Comparison of ENCODE assay signal across 8 mouse cellular contexts in the genomic region with DNA sequence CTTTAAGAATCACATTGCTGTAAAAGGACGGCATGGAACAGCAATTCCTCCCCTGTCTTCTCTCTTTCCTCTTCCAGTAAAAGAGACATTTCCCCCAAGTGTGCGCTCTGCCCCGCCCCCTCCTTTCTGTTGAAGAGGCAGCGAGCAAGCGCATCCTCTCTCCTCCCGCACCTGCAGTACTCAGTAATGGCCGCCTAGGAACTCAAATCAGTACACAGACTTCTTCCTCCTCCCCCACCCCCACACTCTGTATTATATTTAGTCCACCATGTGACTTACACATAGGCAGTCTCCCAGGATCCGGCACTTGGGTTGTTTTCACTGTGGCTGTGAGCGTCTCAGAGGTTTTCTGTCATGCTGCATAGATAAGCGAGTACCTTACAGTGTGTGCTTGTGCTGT. TPM values are rescaled to one million over a fixed set of nuclear protein-coding genes. Genes with fewer than 3 reads are reported as not detected.
DNase-seq lines count a peak whose midpoint lies in the region; ATAC-seq and TF ChIP-seq lines count a peak whose summit lies in the region.

No protein-coding gene starts in this region.

- H3K36me3 ChIP-seq in spleen, adult 2 months (ENCODE audit: control insufficient read depth, insufficient read depth, low read length): no peaks in the 10 kb centered on the region
- H3K36me3 ChIP-seq in heart, embryonic 11.5 days (ENCODE audit: control insufficient read depth, insufficient read depth, low read length): no peaks in the 10 kb centered on the region
- H3K36me3 ChIP-seq in midbrain, embryonic 14.5 days (ENCODE audit: control insufficient read depth, insufficient read depth, low read length): no peaks in the 10 kb centered on the region

- peak; percentile 37 to 43 for DNase-seq in spleen, adult 2 months (ENCODE audit: low read depth in 1 of 2, low spot score in 2 of 2)
- no peak for DNase-seq in spleen, postnatal 14 days (ENCODE audit: low spot score in 2 of 2)
- DNase-seq in layer of hippocampus, adult 8-10 months (ENCODE audit: low spot score in 2 of 2): peak; percentile 70 to 79
- DNase-seq in midbrain, embryonic 14.5 days: peak; percentile 87
- DNase-seq in thymus, postnatal 0 days (ENCODE audit: low spot score): peak; percentile 86
- no peak for DNase-seq in adipocyte (ENCODE audit: low spot score)

- no peak overlapping the region for H3K9ac ChIP-seq in heart, embryonic 11.5 days (ENCODE audit: low read depth, low read length)
- H3K9ac ChIP-seq in midbrain, embryonic 14.5 days (replicated peaks; ENCODE audit: low read length): no peak overlapping the region; the same call in 1 of the 2 replicates

- 2% methylated on average over 10 of the region's 10 CpGs for WGBS in spleen, adult 2 months
- 18% methylated on average over 10 of the region's 10 CpGs for WGBS in heart, embryonic 11.5 days (ENCODE audit: insufficient replicate concordance)
- 11% methylated on average over 10 of the region's 10 CpGs for WGBS in midbrain, embryonic 14.5 days

- peak; percentile 57; the same call in 1 of the 2 replicates for ATAC-seq in common myeloid progenitor, adult 5-6 weeks (replicated peaks; ENCODE audit: low read depth, poor library complexity, severe bottlenecking)
- ATAC-seq in heart, embryonic 11.5 days (replicated peaks; ENCODE audit: insufficient number of reproducible peaks, low FRiP score, low TSS enrichment): 0 out of 2 replicates have a peak, but pooled peaks have one; percentile 61
- peak; percentile 53; the same call in 1 of the 2 replicates for ATAC-seq in midbrain, embryonic 14.5 days (ENCODE audit: low FRiP score, low TSS enrichment)

- no peak overlapping the region for H3K27ac ChIP-seq in spleen, adult 2 months (ENCODE audit: insufficient read depth, low read length)
- H3K27ac ChIP-seq in heart, embryonic 11.5 days (ENCODE audit: low read depth, low read length): peak overlapping the region; percentile 71
- peak overlapping the region; percentile 39 for H3K27ac ChIP-seq in midbrain, embryonic 14.5 days (replicated peaks; ENCODE audit: low read depth, low read length)

- peak overlapping the region; percentile 53 for H3K4me2 ChIP-seq in heart, embryonic 11.5 days
- H3K4me2 ChIP-seq in midbrain, embryonic 14.5 days (ENCODE audit: low read length): peak overlapping the region; percentile 38

- H3K9me3 ChIP-seq in heart, embryonic 11.5 days (replicated peaks; ENCODE audit: control insufficient read depth, low read length): no peaks in the 10 kb centered on the region
- H3K9me3 ChIP-seq in midbrain, embryonic 14.5 days (ENCODE audit: control insufficient read depth, low read length): no peaks in the 10 kb centered on the region

- TF ChIP-seq CTCF in spleen, adult 2 months (IDR thresholded peaks at IDR 0.05; ENCODE audit: extremely low read depth, insufficient read depth, insufficient read length, insufficient replicate concordance): no peak

- no peak overlapping the region for H3K4me3 ChIP-seq in spleen, adult 2 months (ENCODE audit: extremely low read depth, insufficient read depth, insufficient read length)
- peak overlapping the region; percentile 25; the same call in 1 of the 2 replicates for H3K4me3 ChIP-seq in heart, embryonic 11.5 days (ENCODE audit: low read depth, low read length)
- peak overlapping the region; percentile 7; the same call in 1 of the 2 replicates for H3K4me3 ChIP-seq in midbrain, embryonic 14.5 days (replicated peaks; ENCODE audit: low read depth, low read length)

- H3K4me1 ChIP-seq in spleen, adult 2 months (ENCODE audit: control insufficient read depth, insufficient read depth, insufficient read length): no peaks in the 10 kb centered on the region; the same call in 1 of the 2 replicates
- peaks cover 5% of the 10 kb centered on the region for H3K4me1 ChIP-seq in heart, embryonic 11.5 days (ENCODE audit: control insufficient read depth, insufficient read depth, low read length)
- H3K4me1 ChIP-seq in midbrain, embryonic 14.5 days (ENCODE audit: control insufficient read depth, insufficient read depth, low read length): peaks cover 13% of the 10 kb centered on the region; the same call in 1 of the 2 replicates

- H3K27me3 ChIP-seq in spleen, adult 2 months (ENCODE audit: control insufficient read depth, insufficient read depth, low read length): no peaks in the 10 kb centered on the region
- H3K27me3 ChIP-seq in heart, embryonic 11.5 days (ENCODE audit: control insufficient read depth, insufficient read depth, low read length): no peaks in the 10 kb centered on the region
- 0 out of 2 replicates have a peak, but pooled peaks cover 5% of the 10 kb centered on the region for H3K27me3 ChIP-seq in midbrain, embryonic 14.5 days (ENCODE audit: control insufficient read depth, insufficient read depth, low read length)

- TF ChIP-seq POLR2A in spleen, adult 2 months (IDR thresholded peaks at IDR 0.05; ENCODE audit: low read depth, low read length): no peak

RNA-seq across cellular contexts. Expression of a gene that starts 29.4 kb away (rescaled TPM):
- polyA plus RNA-seq in spleen, adult 2 months (2012; rRNA removed): 0.02 and 0.04 TPM in 2 replicates
- total RNA-seq in common myeloid progenitor, adult 5-6 weeks (2017): 0.14 TPM in 1 of 2 replicates, not detected in the other
- polyA plus RNA-seq in heart, embryonic 11.5 days (2014; fragmentation: Nextera tagmentation; extraction: Ambion mirVana): 0.13 and 0.17 TPM in 2 replicates
- total RNA-seq in layer of hippocampus, adult 8-10 months (2022): 1 to 10 TPM; 1.6 to 2.0 (median 1.8) TPM
- 0.37 and 0.49 TPM in 2 replicates for polyA plus RNA-seq in midbrain, embryonic 14.5 days (2014; fragmentation: Nextera tagmentation; extraction: Ambion mirVana)
- polyA plus RNA-seq in thymus, postnatal 0 days (2015; fragmentation: Nextera tagmentation; extraction: Ambion mirVana): not detected in 2 replicates

RNA-seq across cellular contexts. Expression of a gene that starts 57.3 kb away (rescaled TPM):
- polyA plus RNA-seq in spleen, adult 2 months (2012; rRNA removed): 9.2 and 10.9 TPM in 2 replicates
- total RNA-seq in common myeloid progenitor, adult 5-6 weeks (2017): 20.3 and 26.5 TPM in 2 replicates
- 10.1 and 13.1 TPM in 2 replicates for polyA plus RNA-seq in heart, embryonic 11.5 days (2014; fragmentation: Nextera tagmentation; extraction: Ambion mirVana)
- 10 to 100 TPM; 12.4 to 17.2 (median 15.5) TPM for total RNA-seq in layer of hippocampus, adult 8-10 months (2022)
- polyA plus RNA-seq in midbrain, embryonic 14.5 days (2014; fragmentation: Nextera tagmentation; extraction: Ambion mirVana): 14.9 and 18.6 TPM in 2 replicates
- 22.4 and 22.8 TPM in 2 replicates for polyA plus RNA-seq in thymus, postnatal 0 days (2015; fragmentation: Nextera tagmentation; extraction: Ambion mirVana)

RNA-seq across cellular contexts. Expression of a gene that starts 57.5 kb away (rescaled TPM):
- 21.2 and 28.6 TPM in 2 replicates for polyA plus RNA-seq in spleen, adult 2 months (2012; rRNA removed)
- total RNA-seq in common myeloid progenitor, adult 5-6 weeks (2017): 75.4 and 87.8 TPM in 2 replicates
- 189 and 202 TPM in 2 replicates for polyA plus RNA-seq in heart, embryonic 11.5 days (2014; fragmentation: Nextera tagmentation; extraction: Ambion mirVana)
- 10 to 100 TPM; 54.6 to 65.9 (median 56.3) TPM for total RNA-seq in layer of hippocampus, adult 8-10 months (2022)
- 189 and 220 TPM in 2 replicates for polyA plus RNA-seq in midbrain, embryonic 14.5 days (2014; fragmentation: Nextera tagmentation; extraction: Ambion mirVana)
- polyA plus RNA-seq in thymus, postnatal 0 days (2015; fragmentation: Nextera tagmentation; extraction: Ambion mirVana): 132 and 138 TPM in 2 replicates

RNA-seq across cellular contexts. Expression of a gene that starts 59.8 kb away (rescaled TPM):
- 0.92 and 1.2 TPM in 2 replicates for polyA plus RNA-seq in spleen, adult 2 months (2012; rRNA removed)
- 0.05 TPM in 1 of 2 replicates, not detected in the other for total RNA-seq in common myeloid progenitor, adult 5-6 weeks (2017)
- 0.56 and 0.70 TPM in 2 replicates for polyA plus RNA-seq in heart, embryonic 11.5 days (2014; fragmentation: Nextera tagmentation; extraction: Ambion mirVana)
- total RNA-seq in layer of hippocampus, adult 8-10 months (2022): 10 to 100 TPM; 26.9 to 33.1 (median 30.2) TPM
- 4.1 and 4.3 TPM in 2 replicates for polyA plus RNA-seq in midbrain, embryonic 14.5 days (2014; fragmentation: Nextera tagmentation; extraction: Ambion mirVana)
- polyA plus RNA-seq in thymus, postnatal 0 days (2015; fragmentation: Nextera tagmentation; extraction: Ambion mirVana): 0.18 and 0.24 TPM in 2 replicates

Comparison
In these comparisons a context has a peak if more than half of its experiments do, and no peak if none do; other contexts are left out.
1. DNase-seq: peak in spleen, adult 2 months (2 of 2), layer of hippocampus, adult 8-10 months (2 of 2), midbrain, embryonic 14.5 days (single experiment) and thymus, postnatal 0 days (single experiment); none in spleen, postnatal 14 days (0 of 2) and adipocyte (single experiment).
2. Peak in every context shown above with its lines, with median percentiles within 50 percentile points of each other: ATAC-seq.